Comparison of ENCODE assay signal across 9 mouse cellular contexts in genomic region chr3:152190679-152191477, GRCm38 (mm10). TPM values are rescaled to one million over a fixed set of nuclear protein-coding genes. Genes with fewer than 3 reads are reported as not detected.
DNase-seq lines count a peak whose midpoint lies in the region; ATAC-seq lines count a peak whose summit lies in the region.
"Had no signal": no experiment of that assay in that cellular context is flagged by ENCODE, and none has a peak within 500 bp of the region (broad histone marks: within the 10 kb centered on the region; RNA-seq: fewer than 3 reads in every experiment).

No protein-coding gene starts in this region.

- no peaks in the 10 kb centered on the region for H3K27me3 ChIP-seq in forebrain, embryonic 13.5 days
- no peaks in the 10 kb centered on the region for H3K27me3 ChIP-seq in forebrain, embryonic 10.5 days (ENCODE audit: poor library complexity, severe bottlenecking)
- no peaks in the 10 kb centered on the region for H3K27me3 ChIP-seq in embryonic facial prominence, embryonic 15.5 days
- no peaks in the 10 kb centered on the region for H3K27me3 ChIP-seq in limb, embryonic 15.5 days

- 0 out of 2 replicates have a peak overlapping the region, but pooled peaks have one; percentile 7 for H3K4me3 ChIP-seq in forebrain, embryonic 13.5 days
- H3K4me3 ChIP-seq in forebrain, embryonic 10.5 days, result no peak overlapping the region
- H3K4me3 ChIP-seq in embryonic facial prominence, embryonic 15.5 days (replicated peaks), result peak overlapping the region; percentile 26
- peak overlapping the region; percentile 19 for H3K4me3 ChIP-seq in limb, embryonic 15.5 days

- no peaks in the 10 kb centered on the region for H3K9me3 ChIP-seq in forebrain, embryonic 13.5 days (replicated peaks)
- no peaks in the 10 kb centered on the region for H3K9me3 ChIP-seq in forebrain, embryonic 10.5 days
- no peaks in the 10 kb centered on the region for H3K9me3 ChIP-seq in embryonic facial prominence, embryonic 15.5 days (replicated peaks)
- no peaks in the 10 kb centered on the region for H3K9me3 ChIP-seq in limb, embryonic 15.5 days

- peak overlapping the region; percentile 27; the same call in 1 of the 2 replicates for H3K4me2 ChIP-seq in forebrain, embryonic 13.5 days
- H3K4me2 ChIP-seq in embryonic facial prominence, embryonic 15.5 days (replicated peaks), result peak overlapping the region; percentile 56
- H3K4me2 ChIP-seq in limb, embryonic 15.5 days, result peak overlapping the region; percentile 52

- no peak for DNase-seq in forebrain, embryonic 10.5 days (ENCODE audit: extremely low spot score, low spot score)
- DNase-seq in 3134 (ENCODE audit: extremely low read depth, insufficient read length, low spot score), result peak; percentile 24
- DNase-seq in ovary, adult 18-20 months (ENCODE audit: low spot score), result no peak
- no peak for DNase-seq in cerebellum, adult 9-10 months
- DNase-seq in layer of hippocampus, postnatal 25 days (ENCODE audit: extremely low spot score in 1 of 2, low spot score in 1 of 2), result no peak

- no peak overlapping the region for H3K9ac ChIP-seq in forebrain, embryonic 13.5 days
- H3K9ac ChIP-seq in embryonic facial prominence, embryonic 15.5 days, result no peak overlapping the region
- H3K9ac ChIP-seq in limb, embryonic 15.5 days, result no peak overlapping the region

- 85% methylated on average over 9 of the region's 9 CpGs for WGBS in forebrain, embryonic 13.5 days
- 86% methylated on average over 9 of the region's 9 CpGs for WGBS in forebrain, embryonic 10.5 days
- WGBS in embryonic facial prominence, embryonic 15.5 days, result 62% methylated on average over 9 of the region's 9 CpGs
- 64% methylated on average over 9 of the region's 9 CpGs for WGBS in limb, embryonic 15.5 days

- no peak overlapping the region for H3K27ac ChIP-seq in forebrain, embryonic 13.5 days
- H3K27ac ChIP-seq in forebrain, embryonic 10.5 days, result no peak overlapping the region
- no peak overlapping the region for H3K27ac ChIP-seq in embryonic facial prominence, embryonic 15.5 days (replicated peaks)
- H3K27ac ChIP-seq in limb, embryonic 15.5 days, result peak overlapping the region; percentile 34; the same call in 1 of the 2 replicates

- peaks cover 10% of the 10 kb centered on the region; the same call in 1 of the 2 replicates for H3K36me3 ChIP-seq in forebrain, embryonic 13.5 days (ENCODE audit: poor library complexity, severe bottlenecking)
- peaks cover 6% of the 10 kb centered on the region; the same call in 1 of the 2 replicates for H3K36me3 ChIP-seq in forebrain, embryonic 10.5 days (replicated peaks)
- peaks cover 4% of the 10 kb centered on the region; the same call in 1 of the 2 replicates for H3K36me3 ChIP-seq in embryonic facial prominence, embryonic 15.5 days
- H3K36me3 ChIP-seq in limb, embryonic 15.5 days, result no peaks in the 10 kb centered on the region; the same call in 1 of the 2 replicates

- no peak for ATAC-seq in forebrain, embryonic 13.5 days
- ATAC-seq in embryonic facial prominence, embryonic 15.5 days (ENCODE audit: insufficient number of reproducible peaks, low FRiP score, low TSS enrichment, low read depth), result no peak
- ATAC-seq in limb, embryonic 15.5 days (ENCODE audit: insufficient number of reproducible peaks, low FRiP score, low TSS enrichment, low read depth), result no peak

- peaks cover 16% of the 10 kb centered on the region for H3K4me1 ChIP-seq in forebrain, embryonic 13.5 days
- peaks cover 21% of the 10 kb centered on the region for H3K4me1 ChIP-seq in forebrain, embryonic 10.5 days
- peaks cover 9% of the 10 kb centered on the region for H3K4me1 ChIP-seq in embryonic facial prominence, embryonic 15.5 days
- peaks cover 13% of the 10 kb centered on the region; the same call in 1 of the 2 replicates for H3K4me1 ChIP-seq in limb, embryonic 15.5 days

RNA-seq across cellular contexts. Expression of gene Dnajb4, which starts 19.2 kb away (rescaled TPM):
- 23.8 and 28.9 TPM in 2 replicates for polyA plus RNA-seq in forebrain, embryonic 13.5 days (2015; fragmentation: Nextera tagmentation; extraction: Ambion mirVana)
- polyA plus RNA-seq in forebrain, embryonic 10.5 days (2016; fragmentation: Nextera tagmentation; extraction: Ambion mirVana), result 16.2 and 18.8 TPM in 2 replicates
- 33.8 and 34.2 TPM in 2 replicates for polyA plus RNA-seq in embryonic facial prominence, embryonic 15.5 days (2015; fragmentation: Nextera tagmentation; extraction: Ambion mirVana)
- 39.3 and 44.3 TPM in 2 replicates for polyA plus RNA-seq in limb, embryonic 15.5 days (2015; fragmentation: Nextera tagmentation; extraction: Ambion mirVana)
- total RNA-seq in layer of hippocampus, postnatal 25 days (2021), result 10 to 100 TPM; 59.0 to 59.1 TPM

RNA-seq across cellular contexts. Expression of gene Fubp1, which starts 19.3 kb away (rescaled TPM):
- polyA plus RNA-seq in forebrain, embryonic 13.5 days (2015; fragmentation: Nextera tagmentation; extraction: Ambion mirVana), result 399 and 412 TPM in 2 replicates
- 444 and 478 TPM in 2 replicates for polyA plus RNA-seq in forebrain, embryonic 10.5 days (2016; fragmentation: Nextera tagmentation; extraction: Ambion mirVana)
- 202 and 211 TPM in 2 replicates for polyA plus RNA-seq in embryonic facial prominence, embryonic 15.5 days (2015; fragmentation: Nextera tagmentation; extraction: Ambion mirVana)
- polyA plus RNA-seq in limb, embryonic 15.5 days (2015; fragmentation: Nextera tagmentation; extraction: Ambion mirVana), result 192 and 209 TPM in 2 replicates
- total RNA-seq in layer of hippocampus, postnatal 25 days (2021), result 100 to 1,000 TPM; 100 to 138 TPM

RNA-seq across cellular contexts. Expression of gene Gipc2, which starts 24.8 kb away (rescaled TPM):
- polyA plus RNA-seq in forebrain, embryonic 13.5 days (2015; fragmentation: Nextera tagmentation; extraction: Ambion mirVana), result 2.1 and 2.6 TPM in 2 replicates
- polyA plus RNA-seq in forebrain, embryonic 10.5 days (2016; fragmentation: Nextera tagmentation; extraction: Ambion mirVana), result 1.9 and 3.5 TPM in 2 replicates
- polyA plus RNA-seq in embryonic facial prominence, embryonic 15.5 days (2015; fragmentation: Nextera tagmentation; extraction: Ambion mirVana), result 4.5 and 8.6 TPM in 2 replicates
- polyA plus RNA-seq in limb, embryonic 15.5 days (2015; fragmentation: Nextera tagmentation; extraction: Ambion mirVana), result 8.5 and 9.1 TPM in 2 replicates
- total RNA-seq in layer of hippocampus, postnatal 25 days (2021), result 1 to 10 TPM; 1.0 to 1.9 TPM
- total RNA-seq: neutrophil, adult 5-6 weeks had no signal
